Mouse (Mus musculus): ENCODE results near the gene Lbx1.

Gene Lbx1

DNA sequence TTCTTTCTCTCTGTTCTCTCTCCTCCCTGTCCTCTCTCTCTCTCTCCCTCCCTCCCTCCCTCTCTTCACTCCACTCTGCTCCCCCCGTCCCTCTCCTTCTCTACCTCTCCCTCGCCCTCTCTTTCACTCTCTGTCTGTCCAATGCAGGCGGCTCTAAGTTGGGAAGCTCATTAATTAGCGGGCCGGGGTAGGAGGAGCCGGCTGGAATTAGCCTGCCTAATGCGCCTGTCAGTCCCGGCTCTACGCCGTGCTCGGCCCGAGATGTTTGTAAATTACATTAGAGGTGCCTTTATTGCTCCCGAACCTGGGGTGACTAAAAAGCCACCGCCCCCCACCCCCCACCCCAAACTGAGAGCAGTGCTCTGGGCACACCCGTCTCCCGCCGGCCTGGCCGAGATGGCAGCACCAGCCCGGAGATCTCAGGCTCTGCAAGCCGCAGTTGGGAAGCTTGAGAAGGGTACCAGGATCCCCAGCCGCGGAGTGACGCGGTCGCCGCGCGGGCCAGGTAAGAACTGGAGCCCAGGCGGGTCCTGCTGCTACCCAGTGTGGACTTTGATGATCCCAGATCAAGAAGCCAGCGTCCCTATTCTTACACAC, at the start of gene Lbx1:
TSS of gene Lbx1 (minus strand) at position 47 of the 597 bp plus-strand sequence.
- DNase-seq (ENCODE audit: low spot score in 2 of 2): no peak

DNA sequence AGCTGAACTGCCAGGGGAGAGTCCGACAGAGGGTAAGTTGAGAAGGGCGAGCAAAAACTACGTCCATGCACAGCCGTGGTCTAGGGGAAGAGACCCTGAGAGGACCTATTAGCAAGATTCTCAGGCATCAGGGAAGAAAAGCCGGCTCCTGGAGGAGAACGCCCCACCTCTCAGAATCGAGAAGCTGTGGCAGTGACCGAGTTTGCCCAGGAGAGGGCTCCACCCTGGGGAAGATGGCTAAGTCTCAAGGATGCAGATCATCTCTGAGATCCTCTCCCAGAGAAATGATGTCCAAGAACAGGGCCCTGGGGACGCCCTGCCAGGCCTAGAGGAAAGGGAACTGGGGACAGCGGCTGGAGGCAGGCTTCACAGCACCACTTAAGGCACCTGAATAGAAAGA, 47.7 kb upstream of the Lbx1 start:
- DNase-seq (ENCODE audit: low spot score in 2 of 2): peak in 1 of 2 experiments; percentile 29

DNA sequence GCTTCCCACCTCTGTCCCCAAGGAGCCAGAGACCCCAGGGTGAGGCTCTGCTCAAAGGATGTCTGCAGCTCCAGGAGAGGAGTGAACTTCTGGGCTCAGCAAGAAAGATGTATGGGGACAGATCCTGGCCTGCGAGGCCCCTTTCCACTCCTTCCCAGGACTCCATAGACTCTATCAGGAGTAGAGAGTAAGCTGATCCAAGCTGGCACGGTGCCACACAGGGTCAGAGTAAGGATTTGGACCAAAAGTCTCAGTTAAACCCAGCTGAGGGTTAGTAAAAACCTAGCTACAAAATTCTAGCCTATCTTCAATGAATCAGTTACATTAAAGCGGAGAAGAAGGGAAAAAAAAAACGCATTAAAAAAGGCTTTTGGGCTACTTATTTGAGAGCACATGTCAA, 40.6 kb upstream of the Lbx1 start:
- DNase-seq (ENCODE audit: low spot score in 2 of 2): no peak

DNA sequence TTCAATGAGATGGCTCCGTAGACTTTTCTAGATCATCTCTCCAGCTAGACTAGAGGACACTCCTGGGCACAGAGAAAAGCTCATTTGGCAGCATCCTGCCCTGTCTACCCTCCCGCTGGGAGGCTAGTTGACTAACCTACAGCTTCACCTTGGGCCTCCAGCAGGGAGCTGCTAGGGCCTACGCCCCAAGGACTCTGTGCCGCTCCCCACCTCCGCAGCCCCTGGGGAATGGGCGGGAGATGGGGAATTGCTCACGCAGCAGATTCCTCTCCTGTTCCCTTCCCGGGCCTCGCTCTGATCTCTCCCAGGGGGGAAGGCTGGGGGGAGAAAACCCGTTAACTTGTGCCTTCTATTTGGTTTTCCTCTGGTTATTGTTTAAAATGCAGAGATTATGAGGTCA, 36.4 kb upstream of the Lbx1 start:
- no peak for DNase-seq (ENCODE audit: low spot score in 2 of 2)

DNA sequence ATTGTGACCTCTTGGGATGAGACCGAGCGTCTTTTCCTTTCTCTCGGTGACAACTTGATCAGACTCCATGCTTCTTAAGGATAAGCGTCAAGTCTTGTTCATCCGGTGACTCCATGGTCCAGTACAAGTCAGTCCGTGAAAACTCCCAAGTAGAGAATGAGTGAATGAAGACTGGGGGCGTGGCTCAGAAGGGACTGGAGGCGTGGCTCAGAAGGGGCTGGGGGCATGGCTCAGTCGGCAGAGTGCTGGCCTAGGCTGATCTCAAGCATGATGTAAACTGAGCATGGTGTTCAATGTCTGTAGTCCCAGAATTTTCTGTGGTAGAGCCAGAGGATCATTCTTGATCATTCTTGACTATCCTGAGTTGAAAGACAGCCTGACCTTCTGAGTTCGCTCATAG, 27.4 kb upstream of the Lbx1 start:
- DNase-seq (ENCODE audit: low spot score in 2 of 2): no peak

DNA sequence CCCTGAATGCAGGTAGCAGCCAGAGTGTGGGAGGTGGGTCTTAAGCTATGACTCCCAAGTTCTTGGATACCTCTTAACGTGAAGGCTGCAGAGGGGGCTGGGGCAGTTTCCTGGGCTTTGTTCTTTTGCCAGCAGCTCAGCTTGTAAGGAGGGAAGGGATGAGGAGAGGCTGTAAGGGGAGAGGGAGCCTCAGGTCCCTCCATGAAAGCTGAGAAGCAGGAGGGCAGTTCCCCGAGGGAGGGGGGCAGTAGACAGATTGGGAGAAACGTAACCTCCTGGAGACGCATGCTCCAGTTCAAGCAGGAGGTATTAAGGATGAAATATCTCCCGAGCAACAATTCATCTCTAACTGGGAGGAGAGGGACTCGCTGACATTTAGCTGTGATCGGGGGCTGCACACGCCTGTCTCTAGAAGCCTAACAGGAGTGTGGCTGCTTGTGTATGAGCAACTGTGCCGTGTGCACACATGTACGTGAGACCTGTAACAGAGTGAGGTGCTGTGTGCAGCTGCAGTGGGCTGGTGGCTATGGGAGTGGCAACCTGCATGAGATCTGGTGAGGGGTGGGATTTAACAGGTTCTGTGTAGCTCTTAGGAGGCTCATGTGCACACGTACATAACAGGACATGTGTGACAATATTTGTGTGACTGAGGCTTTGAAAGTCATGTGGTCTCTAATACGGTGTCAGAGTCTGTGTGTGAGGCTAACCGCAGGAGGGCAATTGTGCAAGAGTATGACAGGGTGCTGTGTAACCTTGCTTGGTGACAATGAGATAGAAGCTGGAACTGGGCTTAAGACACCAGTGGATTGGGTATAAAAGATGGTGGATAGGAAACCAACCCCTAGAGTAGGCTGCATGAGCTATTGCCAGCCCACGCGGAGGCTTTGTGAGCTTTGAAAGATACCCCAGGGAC, 22.1 kb upstream of the Lbx1 start:
- no peak for DNase-seq (ENCODE audit: low spot score in 2 of 2)

DNA sequence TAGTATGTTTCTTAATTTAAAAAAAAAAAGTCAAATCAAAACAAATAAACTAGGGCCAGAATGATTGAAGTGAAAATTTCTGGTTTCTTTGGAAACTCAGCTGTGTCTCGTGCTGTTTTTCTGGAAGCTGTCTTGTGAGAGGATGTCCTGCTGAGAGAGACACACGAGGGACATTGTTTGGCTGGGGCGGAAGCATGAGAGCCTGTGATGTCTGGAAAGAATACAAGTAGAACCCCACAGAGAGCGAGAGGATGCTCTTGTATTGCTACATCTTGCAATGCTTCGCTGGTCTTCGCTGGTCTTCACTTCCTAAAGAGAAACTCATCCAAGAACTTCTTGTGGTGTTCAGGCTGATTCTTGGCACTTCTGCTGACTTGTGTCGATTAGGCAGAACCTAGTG, 19.2 kb upstream of the Lbx1 start:
- no peak for DNase-seq (ENCODE audit: low spot score in 2 of 2)

DNA sequence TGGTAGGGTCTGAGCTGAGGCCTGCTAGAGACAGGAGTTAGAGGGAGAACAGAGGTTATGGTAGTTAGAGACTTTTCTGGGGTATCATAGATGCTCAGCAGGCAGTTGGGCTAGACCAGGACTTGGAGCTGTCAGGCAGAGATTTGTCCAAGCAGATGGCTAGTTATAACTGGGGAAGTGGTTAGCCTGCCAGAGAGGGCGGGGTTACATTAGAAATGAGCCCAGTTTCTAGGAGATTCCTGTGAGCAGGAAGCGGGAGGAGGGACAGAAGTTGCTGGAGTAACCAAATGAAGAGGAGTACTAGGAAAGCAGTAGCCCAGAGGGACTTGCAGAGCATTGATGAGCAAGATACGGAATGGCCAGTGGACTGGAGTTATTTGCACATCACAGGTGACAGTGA, 16.8 kb upstream of the Lbx1 start:
- DNase-seq (ENCODE audit: low spot score in 2 of 2): no peak

DNA sequence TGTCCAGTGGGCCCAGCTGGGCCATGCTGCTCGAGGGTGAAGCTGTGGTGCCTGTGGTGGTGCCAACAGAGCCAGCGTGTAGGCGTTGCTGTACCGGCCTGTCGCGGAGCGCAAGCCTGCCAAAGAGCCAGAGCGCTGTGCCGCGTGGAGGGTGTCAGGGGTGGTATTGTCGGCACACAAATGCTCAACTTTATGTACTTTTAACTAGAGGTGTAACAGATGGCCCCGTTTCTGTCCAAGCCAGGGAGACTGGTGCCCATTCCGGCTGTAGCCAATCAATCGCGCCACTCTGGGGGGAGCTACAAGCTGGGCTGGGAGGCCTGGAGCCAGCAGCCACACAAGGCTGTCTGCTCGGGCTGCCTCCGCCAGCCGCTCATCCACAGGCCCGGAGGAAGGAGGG, 13.1 kb upstream of the Lbx1 start:
- no peak for DNase-seq (ENCODE audit: low spot score in 2 of 2)

DNA sequence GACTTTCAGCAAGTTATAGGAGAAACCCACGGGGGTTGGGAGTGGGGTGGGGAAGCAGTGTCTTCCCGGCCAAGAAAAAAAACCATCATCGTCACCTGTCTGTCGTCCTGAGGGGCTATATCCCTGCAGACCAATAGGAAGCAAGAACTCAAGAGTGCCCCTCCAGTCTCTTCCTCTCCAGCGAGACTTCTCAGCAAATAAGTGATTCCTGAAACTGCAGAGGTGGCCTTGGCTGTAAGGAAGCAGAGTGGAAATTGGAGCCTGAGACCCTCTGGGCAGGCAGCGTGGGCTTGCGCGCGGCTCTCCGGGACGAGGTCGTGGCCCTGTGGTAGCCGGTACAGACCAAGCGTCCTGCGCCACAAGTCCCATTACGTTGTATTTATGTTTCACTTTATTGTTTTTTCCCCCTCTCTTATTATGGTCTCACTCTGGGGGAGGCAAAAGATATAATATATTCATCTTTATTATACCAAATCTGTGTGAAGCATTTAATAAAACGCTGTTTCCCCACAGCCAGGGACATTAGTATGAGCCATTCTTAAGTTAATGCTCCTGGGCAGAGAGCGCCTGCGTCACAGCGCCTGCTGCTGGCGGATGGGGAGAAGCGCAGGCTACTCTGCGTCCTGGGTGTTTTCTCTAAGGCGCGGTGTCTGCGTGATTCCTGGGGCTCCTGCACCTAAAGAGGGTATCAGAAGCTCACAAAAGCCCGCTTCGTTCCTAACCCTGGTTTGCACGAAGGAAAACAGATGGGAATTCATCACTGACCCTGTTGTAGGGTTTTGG, 8.5 kb upstream of the Lbx1 start:
- DNase-seq (ENCODE audit: low spot score in 2 of 2): no peak

DNA sequence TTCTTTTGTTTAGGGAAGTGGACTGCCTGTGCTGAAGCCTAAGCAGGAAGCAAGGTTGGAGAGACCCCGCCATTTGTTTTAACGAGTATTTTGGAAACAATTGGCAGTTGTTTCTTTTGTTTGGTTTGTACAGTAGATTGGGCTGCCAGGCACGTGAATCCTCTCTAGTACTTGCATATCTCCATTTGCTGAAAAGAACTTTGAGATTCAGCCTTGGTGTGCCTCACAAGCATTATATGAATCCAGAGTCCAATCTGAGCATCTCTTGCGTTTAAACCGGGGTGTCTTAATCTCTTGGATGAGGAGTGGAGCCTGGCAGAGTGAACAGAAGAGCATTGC, 7.6 kb upstream of the Lbx1 start:
- DNase-seq (ENCODE audit: low spot score in 2 of 2): no peak

DNA sequence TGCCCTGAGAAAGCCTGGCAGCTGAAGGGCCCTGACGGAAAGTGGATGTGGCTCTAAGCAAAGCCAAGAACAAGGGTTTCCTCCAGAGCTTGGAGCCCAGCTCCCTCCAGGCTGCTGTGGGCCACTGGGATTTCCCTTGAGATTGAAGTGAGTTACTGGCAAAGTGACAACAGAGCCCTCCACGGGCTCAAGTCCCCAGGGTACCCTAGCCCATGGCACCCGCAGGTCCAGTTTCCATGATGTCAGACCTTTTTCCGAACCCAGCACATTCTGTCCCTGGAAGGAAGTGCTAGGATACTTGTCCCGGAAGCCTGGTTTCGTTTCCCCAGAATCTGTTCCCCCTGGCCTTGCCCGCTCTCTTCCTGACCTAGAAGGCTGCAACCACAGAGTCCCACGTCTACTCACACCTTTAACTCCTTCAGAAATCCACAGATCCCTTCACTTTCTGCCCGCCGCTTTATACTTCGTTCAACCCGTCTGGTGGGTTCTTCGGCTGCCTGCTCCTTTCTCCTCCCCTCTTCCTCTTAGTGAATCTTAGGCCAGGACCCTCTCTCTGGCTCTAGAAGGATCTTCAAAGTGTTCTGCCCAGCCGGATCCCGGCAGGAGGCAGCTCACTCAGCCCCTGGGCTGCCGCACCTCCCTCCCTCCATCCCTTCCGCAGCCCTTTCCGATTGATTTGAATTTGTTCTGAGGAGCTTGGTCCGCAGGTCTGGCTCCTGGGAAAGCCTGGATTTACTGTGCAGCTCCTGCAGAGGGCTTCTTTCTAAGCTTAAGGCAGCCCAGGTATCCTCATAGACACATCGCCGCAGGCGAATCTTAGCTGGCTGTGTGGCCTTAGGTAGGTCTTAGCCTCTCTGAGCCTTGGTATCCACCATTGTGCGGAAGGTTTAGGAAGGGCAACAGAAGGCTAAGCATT, 7.0 kb upstream of the Lbx1 start:
- DNase-seq (ENCODE audit: low spot score in 2 of 2): no peak

DNA sequence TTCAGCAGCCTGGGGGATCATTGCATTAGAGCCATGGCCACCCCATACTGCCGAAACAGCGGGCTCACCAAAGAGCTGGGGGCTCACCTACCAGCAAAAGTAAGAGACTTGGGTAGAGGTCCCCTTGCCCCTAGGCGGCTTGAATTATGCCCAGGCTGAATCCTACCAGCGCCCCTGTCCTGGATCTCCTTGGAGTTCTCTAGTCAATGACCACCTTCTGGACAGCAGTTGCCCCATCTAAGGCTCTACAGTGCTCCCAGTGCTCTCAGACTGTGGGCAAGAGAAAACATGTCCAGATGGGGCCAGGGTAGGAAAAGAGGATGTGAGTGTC, 6.4 kb upstream of the Lbx1 start:
- DNase-seq (ENCODE audit: low spot score in 2 of 2): no peak

DNA sequence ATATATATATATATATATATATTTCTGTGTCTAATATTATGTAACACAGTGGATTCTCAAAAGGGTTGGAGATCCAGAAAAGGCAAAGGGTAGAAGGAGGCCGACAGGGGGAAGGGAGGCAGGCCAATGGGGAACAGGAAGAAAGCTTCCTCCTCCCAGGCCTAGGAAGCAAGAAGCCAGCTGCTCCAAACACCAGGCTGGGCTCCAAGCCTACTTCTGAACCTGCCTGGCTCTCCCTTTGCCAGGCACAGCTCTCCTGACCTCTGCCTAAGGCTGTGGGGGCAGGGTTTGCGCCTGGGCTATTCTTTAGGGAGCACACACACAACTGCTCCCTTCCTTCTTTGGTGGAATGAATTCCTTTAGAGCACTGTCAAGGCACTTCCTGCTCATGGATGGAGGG, 4.4 kb upstream of the Lbx1 start:
- DNase-seq (ENCODE audit: low spot score in 2 of 2): no peak

DNA sequence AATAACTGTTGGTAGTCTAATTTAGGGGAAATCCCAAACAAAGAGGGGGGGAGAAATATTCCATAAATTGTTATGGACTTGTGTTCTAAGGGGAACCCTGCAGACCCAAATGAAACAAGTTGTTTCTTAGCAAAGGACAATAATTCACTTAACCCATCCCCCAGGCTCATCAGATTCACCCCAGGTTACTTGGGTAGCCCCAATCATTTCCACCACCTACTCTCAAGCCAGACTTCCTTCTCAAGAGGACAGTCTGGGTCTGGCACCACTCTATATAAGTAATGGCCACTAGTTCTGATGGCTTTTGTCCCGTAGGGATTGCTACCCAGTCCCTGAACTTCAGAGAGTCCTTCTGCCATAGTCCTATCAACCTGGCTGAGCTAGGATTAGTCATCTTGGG, 3.6 kb upstream of the Lbx1 start:
- no peak for DNase-seq (ENCODE audit: low spot score in 2 of 2)

DNA sequence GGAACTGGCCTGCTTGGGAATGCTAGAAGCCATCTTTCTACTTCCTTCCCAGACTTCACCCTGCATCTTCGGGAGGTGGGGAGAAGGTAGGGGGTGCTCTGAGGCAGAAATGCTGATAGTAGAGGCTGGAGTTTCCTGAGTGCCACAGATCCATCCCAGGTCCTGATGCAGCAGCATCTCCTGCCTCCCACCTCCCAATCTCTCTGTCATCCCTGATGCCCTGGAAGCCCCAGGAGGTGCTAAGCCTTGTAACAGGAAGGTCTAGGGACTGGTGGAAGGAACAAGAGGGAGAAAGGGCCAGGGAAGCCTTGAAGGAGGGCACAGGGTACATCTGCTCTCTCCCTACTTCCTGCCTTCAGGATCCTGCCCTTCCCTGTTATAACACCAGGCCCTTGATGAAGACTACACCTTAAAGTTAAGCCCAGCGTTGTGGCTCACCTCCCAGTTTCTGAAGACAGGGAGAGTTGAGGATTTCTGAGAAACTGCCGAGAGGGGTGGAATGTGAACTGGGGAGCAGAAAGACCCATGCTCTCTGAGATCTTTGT, 2.1 kb upstream of the Lbx1 start:
- no peak for DNase-seq (ENCODE audit: low spot score in 2 of 2)

DNA sequence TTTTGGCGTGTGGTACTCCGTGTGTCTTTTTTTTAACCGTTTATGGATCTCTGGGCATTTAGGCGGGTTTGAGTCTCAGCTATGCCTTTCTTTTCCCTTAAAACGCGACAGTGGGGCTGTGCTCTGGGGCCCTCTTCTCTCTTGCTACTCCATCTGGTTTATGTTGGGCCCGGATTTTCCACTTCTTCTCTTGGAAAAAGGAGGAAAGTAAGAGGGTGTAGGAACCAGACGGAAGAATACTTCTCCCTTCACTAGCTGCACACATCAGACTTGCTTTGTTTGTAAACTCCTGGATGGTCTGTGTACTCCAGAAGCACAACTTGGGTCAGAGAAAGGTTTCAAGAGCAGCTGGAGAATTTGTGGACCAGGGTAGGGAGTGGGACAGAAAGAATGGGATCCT, 1.5 kb upstream of the Lbx1 start:
- no peak for DNase-seq (ENCODE audit: low spot score in 2 of 2)

DNA sequence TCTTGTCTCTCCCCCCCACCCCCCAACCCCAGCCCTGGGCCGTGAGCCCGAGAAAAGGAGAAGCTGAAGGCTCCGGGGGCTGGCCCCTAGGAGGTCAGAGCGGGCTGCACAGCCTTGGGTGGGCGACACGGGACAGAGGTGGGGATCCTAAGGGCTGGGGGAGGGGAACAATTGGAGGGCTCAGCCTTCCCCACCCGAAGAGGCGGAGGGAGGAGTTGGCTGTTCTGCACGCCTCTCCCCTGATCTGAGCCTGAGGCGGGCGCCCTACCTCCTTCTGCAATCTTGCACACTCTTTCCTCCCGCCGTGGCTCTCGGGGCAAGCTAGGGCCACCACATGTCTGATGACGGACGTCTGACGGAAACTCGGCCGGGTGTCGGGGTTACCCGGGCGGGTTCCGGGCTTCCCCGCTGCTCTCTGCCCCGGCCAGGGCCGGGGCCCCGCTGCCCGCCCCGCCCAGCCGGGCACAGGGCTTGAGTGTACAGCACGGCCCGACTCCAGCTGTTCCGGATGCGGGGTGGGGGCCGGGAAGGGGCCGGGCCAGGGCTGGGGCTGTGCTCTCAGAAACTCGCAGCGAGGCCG, 841 bp upstream of the Lbx1 start:
- no peak for DNase-seq (ENCODE audit: low spot score in 2 of 2)

DNA sequence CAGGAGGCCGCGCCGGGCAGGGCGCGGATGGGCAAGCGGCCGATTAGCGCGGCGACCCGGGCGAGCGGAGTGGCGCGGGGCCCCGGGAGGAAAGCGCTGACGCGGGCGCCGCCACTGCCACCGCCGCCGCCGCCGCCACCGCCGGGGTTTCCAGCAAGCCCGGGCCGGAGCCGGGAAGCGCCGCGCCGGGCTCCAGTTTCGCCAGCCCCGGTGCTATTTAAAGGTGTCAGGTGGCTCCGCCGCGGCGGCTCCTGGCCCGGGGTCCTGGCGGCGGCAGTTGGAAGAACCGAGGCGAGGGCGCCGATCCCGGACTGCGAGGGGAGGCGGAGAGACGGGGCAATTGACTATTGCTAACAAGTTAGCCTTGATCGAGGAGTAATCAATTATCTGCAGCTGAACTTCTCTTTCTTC, 276 bp downstream of the Lbx1 start:
- no peak for DNase-seq (ENCODE audit: low spot score in 2 of 2)

DNA sequence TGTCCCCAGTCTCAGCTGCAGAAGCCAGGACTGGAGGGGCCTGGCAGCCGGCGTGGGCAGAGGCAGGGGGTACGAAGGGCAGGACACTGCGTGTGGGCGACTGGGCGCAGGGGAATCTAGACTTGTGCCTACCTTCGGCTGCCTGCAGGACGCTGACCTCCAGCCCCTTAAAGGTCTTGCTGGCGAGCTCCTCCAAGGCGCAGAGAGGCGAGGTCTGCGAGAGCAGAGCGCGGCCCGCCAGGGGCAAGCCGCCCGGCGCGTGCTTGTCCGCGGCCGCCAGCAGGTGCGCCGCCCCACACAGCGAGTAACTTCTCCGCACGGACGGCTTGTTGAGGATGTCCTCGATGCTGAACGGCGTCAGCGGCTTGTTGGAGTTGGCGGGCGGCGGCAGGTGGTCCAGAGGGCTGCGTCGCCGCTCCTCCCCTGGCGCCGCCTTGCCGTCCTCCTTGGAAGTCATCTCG, 811 bp downstream of the Lbx1 start:
- no peak for DNase-seq (ENCODE audit: low spot score in 2 of 2)

DNA sequence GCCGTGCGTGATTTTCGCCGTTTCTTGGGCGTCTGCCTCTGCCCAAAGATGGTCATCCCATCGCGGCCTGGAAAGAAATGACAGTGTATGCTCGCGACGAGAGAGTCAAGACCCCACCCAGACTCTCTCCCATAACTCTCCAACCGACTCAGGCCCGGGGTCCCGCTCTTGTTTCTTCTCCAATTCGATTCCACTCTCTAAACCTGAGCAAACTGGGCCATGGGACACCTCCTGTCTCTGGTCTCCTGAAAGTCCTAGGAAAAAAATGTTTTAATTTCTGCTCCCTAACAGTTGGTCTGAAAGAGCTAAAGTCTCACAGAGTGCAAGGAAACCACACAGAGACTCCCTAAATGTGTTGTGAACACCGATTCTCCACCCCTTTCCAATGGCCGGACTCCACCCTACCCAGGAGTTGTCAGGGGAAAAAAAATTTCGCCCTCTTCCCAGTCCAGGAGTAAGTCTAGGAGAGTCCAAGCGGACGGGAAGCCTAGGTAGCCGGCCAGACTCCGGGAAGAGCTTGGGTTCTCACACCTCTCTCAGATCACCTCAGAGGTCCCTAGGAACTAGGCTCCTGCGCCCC, 1.3 kb downstream of the Lbx1 start:
- no peak for DNase-seq (ENCODE audit: low spot score in 2 of 2)

All from spleen, postnatal 14 days (tissue).